Mouse (Mus musculus) intestine, embryonic 16.5 days (tissue): ENCODE results near the gene Gnl2. TPM values are rescaled to one million over a fixed set of nuclear protein-coding genes. Genes with fewer than 3 reads are reported as not detected.

Source experiments
- ATAC-seq: fragments of 200-750 bp; cut with Nextera tagmentation; 2 replicates; pipeline ENCODE4 v1.8.0; 2017; ENCODE audit warnings: moderate TSS enrichment, moderate library complexity
- H3K27ac ChIP-seq: fragments of 300-500 bp; sonication (generic); 2 replicates; pipeline ENCODE4 v1.5.1; 2014; ENCODE audit warnings: mild to moderate bottlenecking, low read length
- H3K27me3 ChIP-seq: fragments of 300-500 bp; sonication (generic); replicated peaks from 2 replicates; pipeline ENCODE4 v1.6.1; 2014; ENCODE audit warnings: low read length, control low read depth, mixed read lengths; ENCODE audit not compliant: control insufficient read depth, insufficient read depth
- H3K36me3 ChIP-seq: fragments of 300-500 bp; sonication (generic); 2 replicates; pipeline ENCODE4 v1.6.1; 2014; ENCODE audit warnings: low read length, control low read depth; ENCODE audit not compliant: control insufficient read depth, insufficient read depth
- H3K4me1 ChIP-seq: fragments of 300-500 bp; sonication (generic); 2 replicates; pipeline ENCODE4 v1.6.1; 2014; ENCODE audit warnings: low read length, control low read depth, mixed read lengths; ENCODE audit not compliant: control insufficient read depth, insufficient read depth
- H3K4me2 ChIP-seq: fragments of 300-500 bp; sonication (generic); 2 replicates; pipeline ENCODE4 v1.6.1; 2014; ENCODE audit warnings: low read depth, low read length, control low read depth
- H3K4me3 ChIP-seq: fragments of 300-500 bp; sonication (generic); 2 replicates; pipeline ENCODE4 v1.5.1; 2014; ENCODE audit warnings: mild to moderate bottlenecking, low read length
- H3K9ac ChIP-seq: fragments of 300-500 bp; sonication (generic); 2 replicates; pipeline ENCODE4 v1.6.1; 2014; ENCODE audit warnings: low read depth, low read length
- H3K9me3 ChIP-seq: fragments of 300-500 bp; sonication (generic); 2 replicates; pipeline ENCODE4 v1.6.1; 2016; ENCODE audit warnings: low read length, control low read depth; ENCODE audit not compliant: control insufficient read depth
- WGBS: fragments of 180-500 bp; shearing (Covaris S2); extraction: QIAGEN DNeasy Blood & Tissue Kit; methylation state at CpG from one replicate; pipeline ENCODE4 v1.1.7; 2014; 5-methylcytosine and 5-hydroxymethylcytosine counted together
- polyA plus RNA-seq: library from polyadenylated mRNA; unstranded; fragments of >200 nt; fragmentation: Nextera tagmentation; extraction: Ambion mirVana; gene quantifications from 2 replicates; pipeline ENCODE4 v1.2.1, GENCODE M21; 2015

Gnl2 gene
- polyA plus RNA-seq, 1 experiment from 2014 or later: 64.6 TPM

DNA sequence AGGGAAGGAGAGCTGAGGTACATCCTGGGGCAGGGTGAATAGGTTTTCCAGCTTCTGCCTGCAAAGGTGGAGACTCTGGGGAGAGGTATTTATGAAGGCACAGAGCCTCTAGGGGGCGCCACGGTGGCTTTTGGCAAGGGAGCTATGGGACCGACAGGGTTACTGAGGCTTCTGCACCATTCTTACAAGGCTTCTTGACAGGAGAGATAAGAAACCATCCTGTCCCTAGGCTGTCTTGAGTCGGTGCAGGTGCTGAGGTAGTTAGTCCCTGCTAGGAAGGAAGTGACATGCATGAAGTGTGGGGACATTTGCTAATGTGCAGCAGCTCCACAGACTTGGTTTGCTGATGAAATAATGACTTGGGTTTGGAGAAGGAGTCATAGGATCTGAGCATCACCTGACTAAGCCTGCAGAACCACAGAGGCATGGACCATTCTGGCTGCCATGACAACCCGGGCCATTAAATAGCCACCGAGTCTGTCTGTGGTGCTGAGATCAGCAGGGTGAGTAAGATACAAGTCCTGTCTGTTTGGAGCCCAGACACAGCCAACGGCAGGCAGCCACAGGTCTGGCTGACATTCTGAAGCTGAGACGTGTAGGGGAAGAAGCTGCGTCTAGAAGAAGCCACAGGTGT lies 32.4 kb upstream of the Gnl2 start:
- Histone ChIP-seq H3K36me3 (no peaks in the 10 kb centered on the region), H3K4me2 (no peak overlapping the region), H3K9ac (no peak overlapping the region), H3K27ac (no peak overlapping the region), H3K4me1 (peaks cover 16% of the 10 kb centered on the region), H3K27me3 (peaks cover 55% of the 10 kb centered on the region), H3K4me3 (no peak overlapping the region), H3K9me3 (no peaks in the 10 kb centered on the region)
- WGBS: 20% methylated on average over 9 of the region's 9 CpGs
- no peak for ATAC-seq

DNA sequence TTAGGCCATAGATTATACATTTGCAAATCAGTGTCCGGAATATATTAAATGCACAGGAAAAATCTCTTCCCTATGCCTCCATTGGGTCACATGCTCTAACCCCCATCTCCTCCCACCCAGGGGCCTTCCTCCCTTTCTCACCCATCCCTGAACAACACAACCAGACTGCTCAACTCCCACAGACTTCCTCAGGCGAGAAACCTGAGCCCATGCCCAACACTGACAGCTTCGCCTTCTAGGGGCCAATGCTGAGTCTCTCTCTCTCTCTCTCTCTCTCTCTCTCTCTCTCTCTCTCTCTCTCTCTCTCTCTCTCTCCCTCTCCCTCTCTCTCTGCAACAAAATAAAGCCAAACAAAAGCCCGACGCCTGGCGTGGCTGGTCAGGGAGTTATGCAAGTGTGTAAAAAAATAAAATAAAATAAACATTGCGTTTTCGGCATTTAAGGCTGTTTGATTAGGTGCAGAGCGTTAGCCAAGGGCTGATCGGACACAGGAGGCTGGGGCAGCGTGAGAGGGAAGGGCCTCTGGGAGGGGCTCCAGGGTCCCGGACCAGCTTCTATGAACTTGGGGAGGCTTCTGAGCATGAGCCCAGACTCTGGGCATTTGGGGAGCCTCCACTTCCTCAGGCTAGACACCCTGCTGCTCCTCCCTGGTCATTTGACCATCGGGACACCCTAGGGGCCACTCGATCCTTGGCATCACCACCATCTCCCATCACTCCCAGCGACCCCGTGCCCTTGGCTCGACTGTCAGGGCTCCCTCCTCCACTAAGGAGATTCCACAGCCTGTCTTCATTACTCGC lies 31.3 kb upstream of the Gnl2 start:
- no peak for ATAC-seq
- no peaks in the 10 kb centered on the region for H3K9me3 ChIP-seq
- 10% methylated on average over 18 of the region's 18 CpGs for WGBS
- no peak overlapping the region for H3K27ac ChIP-seq
- no peak overlapping the region for H3K4me2 ChIP-seq
- H3K27me3 ChIP-seq: peaks cover 64% of the 10 kb centered on the region
- peaks cover 23% of the 10 kb centered on the region for H3K4me1 ChIP-seq
- no peak overlapping the region for H3K9ac ChIP-seq
- no peak overlapping the region for H3K4me3 ChIP-seq
- no peaks in the 10 kb centered on the region for H3K36me3 ChIP-seq

DNA sequence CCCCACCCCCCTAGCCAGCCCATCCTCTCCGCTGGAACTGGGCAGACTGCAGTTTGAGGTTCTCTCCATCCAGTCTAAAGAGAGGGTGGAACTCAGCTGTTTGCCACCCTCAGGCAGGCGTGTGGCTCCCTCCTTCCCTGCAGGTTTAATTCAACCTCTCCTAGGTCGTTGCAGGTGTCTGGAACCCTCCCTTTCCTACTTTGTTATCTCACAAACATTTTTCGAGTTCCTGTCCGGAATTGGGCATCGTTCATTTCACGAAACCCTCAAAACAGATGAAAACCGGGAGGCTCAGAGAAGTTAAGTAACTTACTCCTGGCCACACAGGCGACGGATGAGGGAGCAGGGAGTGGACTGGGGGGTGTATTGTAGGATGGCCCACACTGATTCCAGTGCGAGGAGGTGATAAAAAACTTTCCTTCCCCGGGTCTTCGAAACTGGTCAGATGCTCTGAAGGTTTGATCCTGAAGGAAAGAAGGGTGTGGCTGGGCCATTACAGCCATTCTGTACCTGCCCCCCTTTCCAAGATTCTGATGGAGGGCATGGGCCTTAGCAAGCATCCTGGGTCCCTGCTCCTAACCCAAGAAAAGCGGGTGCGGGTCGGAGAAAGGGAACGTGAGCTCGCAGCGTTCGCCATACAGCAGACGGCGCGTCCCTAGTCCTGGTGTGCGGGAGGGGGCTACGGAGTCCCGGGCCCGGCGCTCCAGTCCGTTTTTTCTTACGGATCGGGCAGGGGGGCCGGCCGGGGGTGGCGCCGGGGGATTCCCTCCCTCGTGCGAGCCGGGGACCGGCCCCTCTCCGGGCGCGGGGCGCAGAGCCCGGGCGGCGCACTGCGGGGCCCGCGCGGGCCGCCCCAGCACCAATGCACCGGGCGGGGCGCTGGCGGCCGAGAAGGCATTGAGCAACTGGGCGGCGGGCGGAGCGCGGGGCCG lies 30.4 kb upstream of the Gnl2 start, which contains the start of gene Rspo1:
TSS of gene Rspo1 (plus strand) at position 760 of the 932 bp plus-strand sequence.
- H3K27me3 ChIP-seq: peaks cover 73% of the 10 kb centered on the region
- H3K9me3 ChIP-seq: no peaks in the 10 kb centered on the region
- peak within 1 kb of the TSS; percentile 54 for H3K9ac ChIP-seq

DNA sequence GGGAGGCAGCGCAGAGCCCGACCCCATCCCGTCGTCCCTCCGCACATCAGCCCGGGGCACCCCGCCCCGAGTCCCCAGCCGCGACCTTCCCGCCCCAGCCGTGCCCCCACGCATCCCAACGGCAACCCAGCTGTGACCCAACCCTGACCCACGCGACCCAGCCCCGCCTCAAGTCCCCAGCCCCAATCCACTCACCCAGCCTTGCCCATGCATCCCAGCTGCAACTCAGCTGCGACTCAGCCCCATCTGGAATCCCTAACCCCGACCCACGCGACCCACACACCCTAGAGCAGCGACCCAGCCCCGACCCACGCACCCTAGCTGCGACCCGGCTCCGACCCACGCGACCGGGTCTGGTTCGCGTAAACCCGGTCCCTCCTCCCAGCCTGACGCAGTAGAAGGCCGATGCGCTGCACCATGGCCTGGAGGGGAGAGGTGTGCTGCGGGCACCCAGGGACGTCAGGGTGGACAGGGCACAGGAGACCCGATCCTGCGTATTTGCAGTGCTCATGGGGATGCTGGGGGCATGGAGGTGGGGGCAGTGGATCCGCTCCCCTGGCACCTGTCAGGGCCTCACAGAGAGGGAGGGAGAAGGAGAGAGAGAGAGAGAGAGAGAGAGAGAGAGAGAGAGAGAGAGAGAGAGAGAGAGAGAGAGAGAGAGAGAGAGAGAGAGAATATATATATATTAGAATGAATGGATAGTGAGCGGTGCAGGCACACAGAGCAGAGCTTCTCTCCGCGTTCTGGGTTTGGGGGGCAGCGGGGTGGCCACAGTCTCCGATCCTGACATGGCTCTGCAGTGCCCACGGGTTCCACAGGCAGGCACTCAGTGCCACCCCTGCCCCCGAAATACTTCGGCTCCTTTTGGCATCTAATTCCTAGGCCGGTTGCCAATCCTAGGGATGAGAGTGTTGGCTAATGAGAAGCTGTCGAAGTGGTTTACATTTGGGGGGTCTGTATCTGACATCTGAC lies 29.4 kb upstream of the Gnl2 start:
- Histone ChIP-seq H3K4me1 (peaks cover 26% of the 10 kb centered on the region), H3K36me3 (no peaks in the 10 kb centered on the region), H3K4me3 (peak overlapping the region; percentile 51), H3K9me3 (no peaks in the 10 kb centered on the region), H3K27ac (no peak overlapping the region), H3K9ac (peak overlapping the region; percentile 54), H3K27me3 (peaks cover 77% of the 10 kb centered on the region), H3K4me2 (peak overlapping the region; percentile 70)
- 3% methylated on average over 51 of the region's 51 CpGs for WGBS
- ATAC-seq: 0 out of 2 replicates have a peak, but pooled peaks have one; percentile 8

More for the DNA sequence above, 30.4 kb upstream of the Gnl2 start, which contains the start of gene Rspo1:
- ATAC-seq: peak; percentile 55
- Histone ChIP-seq H3K36me3 (no peaks in the 10 kb centered on the region), H3K4me1 (peaks cover 26% of the 10 kb centered on the region), H3K27ac (no peak within 1 kb of the TSS), H3K4me2 (peak within 1 kb of the TSS; percentile 70), H3K4me3 (peak within 1 kb of the TSS; percentile 51)
- under 1% methylated on average over 39 of the region's 62 CpGs for WGBS

DNA sequence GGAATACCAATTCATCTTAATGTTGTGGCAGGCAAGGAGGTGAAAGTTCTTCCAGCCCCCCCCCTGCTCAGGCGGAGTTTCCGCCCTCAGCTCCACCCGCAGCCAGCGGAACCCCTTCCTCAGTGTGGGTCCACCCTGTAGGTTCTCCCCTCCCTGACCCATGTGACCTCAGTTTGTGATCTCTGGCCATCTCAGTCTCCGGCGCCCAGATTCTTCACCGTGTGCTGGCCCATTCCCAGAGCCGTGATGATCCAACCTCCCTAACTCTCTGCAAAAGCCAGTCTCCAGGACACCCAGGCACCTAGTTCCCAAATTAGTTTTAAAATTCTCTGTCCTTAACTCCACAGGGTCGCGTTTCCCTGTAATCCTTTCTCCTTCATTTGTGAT lies 28.7 kb upstream of the Gnl2 start:
- no peak overlapping the region for H3K9ac ChIP-seq
- H3K27ac ChIP-seq: no peak overlapping the region
- WGBS: 15% methylated on average over 10 of the region's 10 CpGs
- H3K4me1 ChIP-seq: peaks cover 26% of the 10 kb centered on the region
- H3K36me3 ChIP-seq: no peaks in the 10 kb centered on the region
- H3K9me3 ChIP-seq: no peaks in the 10 kb centered on the region
- H3K4me2 ChIP-seq: no peak overlapping the region
- ATAC-seq: no peak
- H3K4me3 ChIP-seq: no peak overlapping the region
- peaks cover 75% of the 10 kb centered on the region for H3K27me3 ChIP-seq

DNA sequence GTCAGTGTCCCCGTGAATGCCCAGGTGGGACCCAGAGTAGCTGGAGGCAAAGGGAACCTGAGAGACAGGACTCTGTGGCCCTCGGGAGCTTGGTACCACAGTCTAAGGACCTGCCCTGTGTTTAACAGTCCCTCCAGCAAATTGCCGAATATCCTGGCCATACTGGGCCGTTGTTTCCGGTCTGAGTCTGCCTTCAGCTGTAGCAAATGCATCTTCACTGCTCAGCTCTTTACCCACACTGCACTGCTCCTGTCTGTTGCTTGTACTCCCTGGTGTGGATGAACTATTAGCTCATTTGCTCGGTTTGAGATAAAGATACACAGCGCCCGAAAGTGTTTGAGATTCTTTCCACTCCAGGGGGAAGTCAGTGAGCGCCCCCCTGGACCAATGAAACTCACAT lies 28.0 kb upstream of the Gnl2 start:
- H3K4me2 ChIP-seq: no peak overlapping the region

DNA sequence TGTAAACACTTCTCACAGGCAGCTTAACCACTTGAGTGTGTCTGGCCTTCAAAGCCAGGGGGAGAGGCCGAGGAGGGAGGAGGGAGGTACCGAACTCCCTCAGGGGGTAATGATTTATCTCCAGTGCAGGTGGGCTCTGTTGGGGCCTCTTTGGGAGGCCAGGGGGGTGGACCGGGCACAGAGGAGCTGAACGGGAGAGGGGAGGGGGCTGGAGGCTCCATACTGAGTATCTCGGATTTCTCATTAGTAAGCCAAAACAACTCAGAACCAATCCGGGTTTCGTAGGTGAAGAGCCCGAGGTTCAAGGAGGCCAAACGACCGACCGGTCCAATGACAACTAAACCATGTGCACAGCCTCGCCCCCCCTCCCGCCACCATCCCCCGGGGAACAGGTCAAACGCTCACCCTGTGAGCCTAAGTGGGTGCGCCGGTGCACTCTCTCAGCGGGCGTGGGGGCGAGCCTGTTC lies 26.6 kb upstream of the Gnl2 start:
- WGBS: 8% methylated on average over 20 of the region's 20 CpGs
- Histone ChIP-seq H3K4me1 (peaks cover 26% of the 10 kb centered on the region), H3K9ac (0 out of 2 replicates have a peak overlapping the region, but pooled peaks have one; percentile 37), H3K4me3 (no peak overlapping the region), H3K4me2 (peak overlapping the region; percentile 17; the same call in 1 of the 2 replicates), H3K27me3 (peaks cover 58% of the 10 kb centered on the region), H3K27ac (no peak overlapping the region), H3K9me3 (no peaks in the 10 kb centered on the region), H3K36me3 (no peaks in the 10 kb centered on the region)
- ATAC-seq: peak; percentile 14; the same call in 1 of the 2 replicates

More for the DNA sequence above, 28.0 kb upstream of the Gnl2 start:
- Histone ChIP-seq H3K4me1 (peaks cover 26% of the 10 kb centered on the region), H3K36me3 (no peaks in the 10 kb centered on the region), H3K9me3 (no peaks in the 10 kb centered on the region), H3K27ac (no peak overlapping the region), H3K9ac (no peak overlapping the region), H3K27me3 (peaks cover 73% of the 10 kb centered on the region), H3K4me3 (no peak overlapping the region)
- no peak for ATAC-seq
- WGBS: 12% methylated on average over 9 of the region's 9 CpGs

DNA sequence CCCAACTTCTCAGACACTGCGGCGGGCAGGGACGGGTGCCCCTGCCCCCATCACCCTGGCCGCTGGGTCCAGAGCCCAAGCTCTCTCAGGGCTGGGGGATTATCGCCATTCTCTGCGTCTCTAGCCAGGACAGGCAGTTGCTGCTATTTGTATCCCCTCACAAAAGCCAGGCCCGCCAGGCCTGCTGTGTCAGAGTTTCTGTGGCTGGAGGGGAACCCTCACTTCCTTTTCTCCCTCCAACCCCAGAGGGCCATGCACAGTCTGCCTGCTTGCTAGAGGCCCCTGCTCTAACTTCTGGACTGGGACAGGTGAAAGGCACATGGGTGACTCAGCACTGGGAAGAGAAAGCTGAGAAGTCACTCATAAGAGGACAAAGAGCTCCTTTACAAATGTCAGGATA lies 26.1 kb upstream of the Gnl2 start:
- peak overlapping the region; percentile 17; the same call in 1 of the 2 replicates for H3K4me2 ChIP-seq
- 5% methylated on average over 7 of the region's 7 CpGs for WGBS
- H3K9ac ChIP-seq: peak overlapping the region; percentile 37; the same call in 1 of the 2 replicates
- no peaks in the 10 kb centered on the region for H3K36me3 ChIP-seq
- H3K27me3 ChIP-seq: peaks cover 56% of the 10 kb centered on the region
- peaks cover 26% of the 10 kb centered on the region for H3K4me1 ChIP-seq
- ATAC-seq: no peak
- H3K4me3 ChIP-seq: no peak overlapping the region
- no peak overlapping the region for H3K27ac ChIP-seq
- H3K9me3 ChIP-seq: no peaks in the 10 kb centered on the region
